Mouse (Mus musculus) forebrain, embryonic 13.5 days (tissue): ENCODE data around the gene 2610002M06Rik. TPM values are rescaled to one million over a fixed set of nuclear protein-coding genes. Genes with fewer than 3 reads are reported as not detected.

ENCODE experiments used
- polyA plus RNA-seq: library from polyadenylated mRNA; unstranded; fragments of >200 nt; fragmentation: Nextera tagmentation; extraction: Ambion mirVana; gene quantifications from 2 replicates; pipeline ENCODE4 v1.2.1, GENCODE M21; 2015

The 2610002M06Rik gene
- polyA plus RNA-seq, 1 experiment from 2014 or later, result 12.9 TPM

Other genes with a start within 250 kb of the 2610002M06Rik start
- not detected in 2 replicates for gene Tbx22, start 148.4 kb downstream of the 2610002M06Rik start, polyA plus RNA-seq
- not detected in 2 replicates for gene Tent5d, start 23.7 kb downstream of the 2610002M06Rik start, polyA plus RNA-seq
- not detected in 2 replicates for gene Gm732, start 132.1 kb upstream of the 2610002M06Rik start, polyA plus RNA-seq